Mouse (Mus musculus): ENCODE measurements at regions not wholly inside any gene's neighbourhood (a gene's known extent, or its start where the extent isn't known, plus 50 kb on each side); places are given as distances from the start of the nearest gene placed in this dataset.

DNA sequence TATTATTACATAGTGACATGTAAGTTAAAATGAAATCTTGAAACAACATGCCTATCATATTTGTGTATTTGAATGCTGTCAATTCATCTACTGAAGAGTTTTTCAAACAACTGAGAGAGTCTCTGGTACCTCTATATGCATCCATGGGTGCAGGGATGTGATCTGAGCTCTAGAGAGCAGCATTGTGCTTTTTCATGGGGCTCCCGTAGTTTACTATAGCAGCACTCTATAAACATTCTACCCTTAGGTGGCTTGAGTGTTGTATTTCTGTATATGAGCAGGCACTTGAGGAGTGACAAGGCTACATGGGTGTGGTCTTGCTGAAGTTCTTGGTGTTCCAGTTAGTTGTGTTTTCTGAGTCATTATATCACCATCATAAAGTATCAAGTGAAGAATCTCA lies 1683.9 kb upstream of the Slc10a2 start:
- TF ChIP-seq POLR2A (IDR thresholded peaks at IDR 0.05; ENCODE audit: borderline replicate concordance, low read depth, low read length) (no peak), CTCF (IDR thresholded peaks at IDR 0.05; ENCODE audit: low read depth, low read length) (no peak)

Data from bone marrow macrophage, adult 2 months (primary cell).